Mouse (Mus musculus): ENCODE results near the gene Fam102a.

The Fam102a gene

DNA sequence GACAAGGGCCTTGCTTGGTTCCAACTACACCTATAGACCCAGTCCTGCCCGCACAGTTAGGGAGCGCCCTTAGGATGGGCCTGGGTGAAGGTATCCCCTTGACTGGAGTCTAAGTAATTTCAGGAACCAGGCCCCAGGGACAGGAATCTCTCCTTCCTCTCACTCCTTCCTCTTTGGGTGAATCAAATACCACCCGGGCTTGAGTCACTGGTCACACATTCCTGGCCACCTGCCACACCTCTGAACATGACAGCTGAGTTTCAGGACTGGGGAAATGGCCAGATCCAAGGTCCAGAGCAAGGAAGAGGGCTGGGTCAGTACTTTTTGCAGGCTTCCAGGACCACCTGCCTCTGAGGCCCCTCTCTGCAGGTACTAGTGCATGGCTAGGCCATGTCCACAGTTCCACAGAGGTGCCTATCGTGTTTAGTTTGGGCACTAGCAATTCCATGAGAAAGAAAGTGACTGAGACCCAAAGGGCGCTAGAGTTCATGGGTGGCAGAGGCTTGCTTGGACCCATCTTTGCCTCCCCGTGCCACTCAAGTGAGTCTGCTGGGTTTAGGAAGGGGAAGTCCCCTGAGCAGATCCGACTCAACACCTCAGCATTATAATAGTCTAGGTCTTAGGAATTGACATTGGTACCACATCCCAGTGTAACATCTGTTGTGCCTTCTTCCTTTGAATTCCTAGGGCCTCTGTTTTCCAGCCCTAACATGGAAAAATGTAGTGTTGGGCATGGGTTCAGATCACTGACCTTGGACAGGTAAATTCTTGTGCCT lies 13.0 kb downstream of the Fam102a start:
- peak; percentile 63 for DNase-seq

DNA sequence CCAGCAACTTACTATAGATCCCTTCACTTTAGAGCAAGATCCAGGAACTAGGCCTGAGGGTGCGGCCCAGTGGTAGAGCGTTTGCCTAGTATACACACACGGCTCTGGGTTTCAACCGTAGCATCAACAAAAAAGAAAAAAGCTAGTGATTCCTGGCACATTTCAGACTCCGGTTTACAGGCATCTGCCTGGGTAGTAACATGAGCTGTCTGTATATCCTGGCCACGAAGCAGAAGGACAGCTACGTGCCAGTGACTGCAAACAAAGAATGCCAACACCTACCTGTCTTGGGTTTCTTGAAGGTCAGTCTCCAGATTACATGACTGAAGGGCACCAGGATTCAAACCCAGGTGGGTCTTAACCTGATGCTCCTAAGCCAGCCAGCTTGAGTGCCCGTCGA lies 14.0 kb downstream of the Fam102a start:
- no peak for DNase-seq

DNA sequence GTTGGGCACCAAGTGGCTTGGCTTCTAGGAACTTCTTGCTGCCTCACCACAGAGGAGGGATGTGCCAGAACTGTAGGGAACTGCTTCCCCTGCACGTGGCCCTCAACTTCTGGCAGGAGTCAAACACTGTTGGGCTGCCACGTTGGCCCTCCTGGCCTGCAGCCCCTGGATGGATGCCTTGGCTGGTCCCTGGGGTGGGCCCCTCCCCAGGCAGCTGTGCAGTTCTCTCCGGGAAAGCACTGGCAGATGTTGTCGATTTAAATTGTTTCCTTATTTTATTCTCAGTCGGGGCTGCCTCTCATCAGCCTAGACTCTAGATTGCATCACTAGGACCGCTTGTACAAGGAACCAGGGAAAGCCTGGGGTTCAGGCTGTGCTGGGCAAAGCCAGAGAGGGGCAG lies 14.6 kb downstream of the Fam102a start:
- DNase-seq: no peak

DNA sequence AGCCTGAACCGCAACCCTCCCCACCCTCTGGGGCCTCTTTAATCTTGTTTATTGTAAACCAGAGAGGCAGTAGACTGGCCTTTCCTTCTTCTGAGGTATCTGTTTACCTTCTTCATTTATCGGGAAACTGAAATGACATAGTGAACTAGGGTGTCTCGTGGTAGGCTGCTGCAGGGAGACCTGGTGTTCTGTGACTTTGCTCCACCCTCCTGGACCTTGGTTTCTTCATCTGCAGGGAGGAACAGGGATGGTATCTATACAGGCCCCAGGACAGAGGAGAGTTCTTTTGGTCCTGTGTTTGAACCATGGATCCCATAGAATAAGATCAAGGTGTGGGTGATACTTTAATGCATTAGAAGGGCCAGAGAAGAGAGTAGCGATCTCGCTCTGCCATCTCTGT lies 16.1 kb downstream of the Fam102a start:
- no peak for DNase-seq

DNA sequence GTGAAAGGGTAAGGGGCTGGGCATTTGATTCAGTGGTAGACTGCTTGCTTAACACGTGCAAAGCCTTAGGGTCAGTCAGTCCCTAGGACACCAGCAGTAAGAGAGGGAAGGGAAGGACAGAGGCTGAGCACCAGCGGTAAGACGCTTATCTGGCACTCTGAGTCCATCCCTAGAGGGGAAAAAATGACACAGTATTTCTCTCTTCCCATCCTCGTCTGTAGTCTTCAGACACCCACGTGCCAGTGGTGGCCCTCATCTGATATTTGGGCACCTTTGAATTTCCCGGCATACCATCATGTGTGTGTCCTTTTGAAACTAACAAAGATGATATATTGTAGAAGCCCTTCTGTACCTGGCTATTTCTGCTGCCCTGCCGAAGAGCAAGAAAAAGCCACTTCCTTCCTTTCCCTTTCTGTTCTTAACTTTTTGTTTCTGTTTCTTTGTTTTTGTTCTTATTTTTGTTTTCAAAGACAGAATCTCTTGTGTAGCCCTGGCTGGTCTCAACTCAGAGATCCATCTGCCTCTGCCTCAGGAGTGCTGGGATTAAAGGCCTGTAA lies 18.5 kb downstream of the Fam102a start:
- DNase-seq: no peak

DNA sequence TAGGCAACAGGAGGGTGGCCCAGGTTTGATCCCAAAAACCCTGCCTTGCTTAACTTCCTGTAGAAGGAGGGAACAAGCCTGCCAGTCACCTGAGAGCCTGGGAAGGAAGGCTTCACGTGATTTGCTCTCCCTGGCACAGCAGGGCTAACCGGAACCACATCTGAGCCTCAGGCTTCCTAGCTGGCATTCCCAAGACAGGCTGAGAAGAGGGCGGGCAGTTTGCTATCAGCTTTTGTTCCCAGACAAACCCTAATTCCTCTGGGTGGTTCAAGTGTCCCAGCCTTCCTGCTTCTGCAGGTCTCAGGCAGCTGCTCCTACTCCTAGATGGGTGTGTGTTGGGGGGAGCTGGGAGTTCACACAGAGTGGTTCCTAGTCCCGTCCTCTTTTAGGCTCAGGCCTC lies 20.4 kb downstream of the Fam102a start:
- peak; percentile 31 for DNase-seq

DNA sequence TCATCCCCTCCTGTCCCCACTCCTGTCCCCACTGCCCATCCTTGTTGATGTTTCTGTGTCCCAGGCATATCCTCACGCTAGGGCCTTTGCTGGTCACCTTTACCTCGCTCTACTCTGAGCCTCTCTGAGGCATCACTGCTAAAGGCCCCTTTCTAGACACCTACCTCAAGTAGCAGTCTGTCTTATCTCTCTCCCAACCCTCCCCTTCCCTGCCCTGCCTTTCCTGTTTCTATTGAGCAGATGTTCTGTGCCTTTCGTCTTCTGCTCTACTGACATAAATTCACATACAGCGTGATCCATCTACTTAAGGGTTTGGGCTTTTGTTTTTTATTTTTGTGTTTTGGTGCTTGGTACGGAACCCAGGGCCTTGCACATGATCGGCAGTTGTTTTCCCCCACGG lies 20.9 kb downstream of the Fam102a start:
- DNase-seq: no peak

DNA sequence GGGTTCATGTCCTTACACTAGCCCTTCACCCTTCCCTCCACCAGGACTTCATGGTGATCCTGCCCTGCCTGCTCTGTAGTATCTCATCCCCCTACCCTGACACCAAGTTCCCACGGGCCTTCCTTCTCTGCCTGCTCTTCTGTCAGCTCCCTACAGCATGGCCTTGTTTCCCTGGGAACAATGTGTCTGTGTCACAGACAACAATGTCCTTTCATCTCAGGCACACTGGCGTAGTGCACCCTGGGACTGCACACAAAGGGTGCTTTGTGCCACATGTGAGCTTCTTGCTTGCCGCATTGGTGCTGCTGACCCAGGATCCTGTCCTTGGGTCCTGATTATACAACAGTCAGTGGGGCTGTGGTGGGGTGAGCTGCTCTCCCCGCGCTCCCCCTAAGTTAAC lies 24.4 kb downstream of the Fam102a start:
- no peak for DNase-seq

DNA sequence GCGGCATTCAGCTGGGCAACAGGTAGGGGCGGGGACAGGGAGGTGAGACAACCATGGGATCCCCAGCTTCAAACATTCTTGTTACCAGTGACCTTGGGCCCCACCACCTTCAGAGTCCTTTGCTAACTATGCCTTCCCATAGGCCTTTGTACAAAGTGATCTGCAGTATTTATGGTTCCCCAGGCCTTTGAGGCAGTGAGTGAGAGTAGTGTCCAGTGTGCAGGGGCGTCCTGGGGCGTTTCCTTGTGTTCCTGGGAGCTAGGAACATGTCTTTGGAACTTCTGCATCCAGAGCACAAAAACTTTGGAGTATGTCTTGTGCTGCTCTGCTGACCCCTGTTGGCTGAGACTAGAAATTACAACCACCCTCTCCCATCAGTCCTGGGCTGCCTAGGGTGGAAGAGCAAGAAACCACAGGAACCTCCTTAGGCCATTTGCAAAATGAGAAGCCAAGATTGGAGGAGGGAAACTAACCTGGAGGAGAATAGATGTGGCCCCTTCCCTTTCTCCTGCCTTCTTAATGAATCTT lies 31.5 kb downstream of the Fam102a start:
- DNase-seq: peak; percentile 75

DNA sequence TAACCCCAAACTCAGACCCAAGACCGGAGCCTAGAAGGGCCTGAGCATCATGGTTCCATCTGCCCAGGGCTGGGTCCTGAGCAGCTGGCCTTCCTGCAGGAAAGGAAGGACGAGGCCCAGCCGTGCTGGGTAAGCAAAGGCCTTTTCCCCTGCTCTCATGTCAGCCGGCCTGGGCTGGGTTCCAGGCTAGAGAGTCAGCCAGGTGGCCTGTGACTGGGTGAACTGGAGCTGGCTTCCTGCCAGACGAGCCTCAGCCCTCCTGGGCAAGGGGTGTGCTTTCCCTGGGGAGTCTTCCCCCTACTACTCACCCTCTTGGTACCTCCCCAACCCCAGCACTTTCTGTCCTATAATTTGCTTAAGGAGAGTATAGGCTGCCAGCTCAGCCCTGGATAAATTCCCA lies 33.0 kb downstream of the Fam102a start:
- DNase-seq: no peak

DNA sequence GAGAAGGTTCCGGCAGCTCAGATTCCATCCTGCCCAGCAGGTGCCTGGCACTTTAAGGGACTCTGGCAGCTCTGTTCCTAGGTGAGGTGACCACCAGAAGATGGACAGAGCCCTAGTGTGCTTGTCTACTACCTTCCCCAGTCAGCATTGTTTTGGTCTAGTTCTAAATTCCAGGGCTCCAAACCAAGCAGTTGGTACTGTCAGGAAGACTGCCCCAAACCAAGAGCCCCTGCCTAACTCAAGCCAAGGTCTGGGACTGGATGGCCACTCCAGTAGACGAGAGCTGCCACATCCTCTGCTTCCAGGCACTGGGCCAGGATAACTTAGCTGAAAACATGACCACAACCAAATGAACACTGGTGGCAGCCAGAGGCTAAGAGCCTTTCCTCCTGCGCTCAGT lies 33.8 kb downstream of the Fam102a start:
- DNase-seq: no peak

DNA sequence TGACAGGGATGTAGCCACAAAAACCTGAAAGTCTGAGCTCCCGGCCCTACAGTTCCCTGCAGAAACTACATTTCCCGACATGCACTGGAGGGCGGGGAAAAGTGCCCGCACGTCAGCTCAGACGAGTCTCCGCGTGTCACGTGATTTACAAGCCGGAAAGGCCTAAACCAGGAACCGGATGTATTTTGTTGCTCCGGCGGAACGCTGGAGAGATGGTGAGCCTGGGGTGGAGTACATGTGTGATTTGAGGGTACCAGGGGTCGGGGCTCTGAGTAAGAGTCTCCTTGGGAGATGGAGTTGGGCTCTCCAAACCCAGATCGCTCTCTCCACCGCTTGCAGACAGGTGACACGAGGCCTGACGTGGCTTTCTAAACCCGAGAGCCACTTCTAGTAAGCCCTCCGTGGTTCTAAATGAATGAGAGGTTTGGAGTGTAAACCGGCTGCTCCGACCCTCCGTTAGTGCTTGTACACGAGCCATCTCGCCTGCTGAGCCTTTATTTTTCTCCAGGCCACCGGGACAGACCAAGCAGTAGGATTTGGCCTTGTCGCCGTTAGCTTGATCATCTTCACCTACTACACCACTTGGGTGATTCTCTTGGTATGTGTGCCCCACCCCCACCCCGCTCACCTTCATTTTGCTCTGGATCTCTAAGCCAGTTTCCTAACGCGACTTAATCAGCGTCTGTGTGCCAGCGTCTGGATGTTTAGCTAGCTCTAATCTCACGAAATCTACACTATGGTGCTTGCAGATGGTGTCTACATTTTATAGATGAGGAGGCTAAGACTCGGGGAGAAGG lies 35.8 kb downstream of the Fam102a start, which contains the start of gene Dpm2:
TSS of gene Dpm2 (plus strand) at position 161 of the 797 bp plus-strand sequence.
- DNase-seq: peak; percentile 90

DNA sequence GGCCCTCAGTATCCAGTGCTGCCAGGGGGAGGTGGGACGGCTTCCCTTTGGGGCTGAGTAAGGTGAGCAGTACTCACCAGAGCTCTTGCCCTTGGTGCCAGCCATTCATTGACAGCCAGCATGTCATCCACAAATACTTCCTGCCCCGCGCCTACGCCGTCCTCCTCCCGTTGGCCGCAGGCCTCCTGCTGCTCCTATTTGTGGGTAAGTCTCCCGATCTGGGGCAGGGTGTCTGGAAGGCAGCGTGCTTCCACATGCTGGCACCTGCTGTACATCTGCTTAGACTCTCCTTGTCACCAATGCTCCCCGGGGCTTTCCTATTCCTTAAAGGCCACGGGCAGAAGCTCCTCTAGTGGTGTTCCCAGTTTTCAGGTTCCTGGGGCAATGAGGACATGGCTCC lies 37.1 kb downstream of the Fam102a start:
- no peak for DNase-seq

DNA sequence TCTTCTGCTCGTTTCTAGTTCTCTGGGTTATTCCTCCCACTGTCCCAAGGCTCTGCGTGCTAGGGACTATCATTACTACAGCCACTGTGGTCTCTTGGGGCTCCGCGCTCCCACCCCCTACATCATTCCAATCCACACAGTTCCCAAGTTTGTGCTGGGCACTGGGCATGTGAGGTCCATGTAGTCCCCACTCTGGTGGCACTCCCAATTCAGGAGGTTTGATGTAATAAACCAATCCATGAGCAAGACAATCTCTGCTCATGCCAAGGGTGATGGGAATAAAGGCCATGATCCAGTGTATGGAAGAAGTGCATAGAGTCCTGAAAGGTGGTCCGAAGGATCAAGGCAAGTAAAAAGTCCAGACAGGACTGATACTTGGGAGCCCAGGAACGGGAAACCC lies 39.4 kb downstream of the Fam102a start, which contains the start of gene Pip5kl1:
TSS of gene Pip5kl1 (plus strand) at position 301 of the 400 bp plus-strand sequence.
- DNase-seq: no peak

DNA sequence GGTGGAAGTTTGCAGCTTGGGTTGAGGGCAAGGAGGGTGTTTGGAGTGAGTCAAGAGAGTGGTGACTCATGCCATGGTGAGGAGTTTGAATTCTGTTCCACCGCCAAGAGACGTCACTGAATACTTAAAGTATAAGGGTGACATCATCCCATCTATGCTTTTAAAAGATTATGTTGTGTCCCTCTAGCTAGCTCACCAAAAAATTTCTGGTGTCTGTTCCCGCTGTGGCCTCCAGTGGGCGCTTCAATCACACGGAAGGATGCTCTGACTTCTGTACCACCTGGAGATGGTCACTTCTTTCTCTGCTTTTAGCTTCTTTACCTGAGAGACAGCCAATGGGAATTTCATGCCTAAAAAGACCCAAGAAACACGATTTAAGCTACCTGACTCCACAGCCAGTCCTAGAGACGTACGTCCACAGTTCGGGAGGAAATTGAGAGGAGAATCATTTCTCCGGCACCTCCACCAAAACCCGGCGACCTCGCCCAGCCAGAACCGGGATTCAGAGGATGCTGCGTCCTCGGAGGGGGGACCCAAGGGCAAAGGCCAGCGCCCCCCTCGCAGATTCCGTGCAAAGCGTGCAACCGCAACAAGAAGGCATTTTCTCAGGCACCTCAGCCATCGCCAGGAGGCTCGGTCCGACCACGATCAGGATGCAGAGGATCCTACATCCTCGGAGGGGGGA lies 39.9 kb downstream of the Fam102a start:
- DNase-seq: peak; percentile 59

DNA sequence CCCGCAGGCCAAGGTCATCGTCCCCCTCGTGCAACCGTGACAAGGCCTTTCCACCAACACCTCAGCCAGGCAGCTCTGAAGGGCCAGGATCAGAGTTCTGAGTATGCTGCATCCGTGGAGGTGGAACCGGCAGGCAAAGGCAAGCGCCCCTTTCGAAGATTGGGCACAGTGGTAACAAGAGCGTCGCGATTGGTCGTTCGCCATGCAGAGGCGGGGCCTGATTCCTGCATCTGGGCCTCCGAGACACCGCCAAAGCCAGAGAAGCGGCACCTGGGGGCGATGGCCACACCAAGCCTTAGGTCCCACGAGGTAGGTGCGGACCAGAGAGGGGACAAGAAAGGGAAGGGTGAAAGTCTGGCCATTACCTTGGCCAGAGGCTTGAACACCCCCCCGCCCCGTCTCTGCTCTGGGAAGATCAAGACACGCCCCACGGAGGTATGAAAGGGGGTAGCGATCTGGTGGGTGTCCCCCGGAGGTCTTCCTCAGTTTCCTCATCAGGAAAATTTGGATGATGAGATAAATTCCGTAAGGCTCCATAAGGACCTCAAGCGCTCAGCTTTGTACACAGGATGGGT lies 40.5 kb downstream of the Fam102a start, which contains the start of gene 9430097D07Rik:
TSS of gene 9430097D07Rik (minus strand) at position 99 of the 575 bp plus-strand sequence.
- no peak for DNase-seq

DNA sequence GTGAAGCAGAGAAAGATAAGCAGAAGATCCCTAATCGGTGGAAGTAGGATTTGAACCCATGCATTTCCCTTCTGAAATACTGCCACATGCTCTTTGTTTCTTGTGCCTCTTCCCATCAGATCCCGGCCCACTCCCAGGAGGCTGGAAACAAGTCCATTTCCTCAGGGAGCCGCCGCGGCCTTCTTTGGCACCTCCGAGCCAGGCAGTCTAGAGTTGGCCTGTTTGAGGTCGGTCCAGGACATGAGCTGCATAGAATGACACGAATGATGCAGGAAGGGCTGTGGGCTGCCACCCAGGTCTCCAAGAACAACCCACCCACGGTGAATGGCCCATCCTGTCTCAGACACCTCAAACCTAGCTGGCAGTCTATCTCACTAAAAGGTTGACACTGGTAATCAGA lies 41.4 kb downstream of the Fam102a start:
- DNase-seq: no peak

DNA sequence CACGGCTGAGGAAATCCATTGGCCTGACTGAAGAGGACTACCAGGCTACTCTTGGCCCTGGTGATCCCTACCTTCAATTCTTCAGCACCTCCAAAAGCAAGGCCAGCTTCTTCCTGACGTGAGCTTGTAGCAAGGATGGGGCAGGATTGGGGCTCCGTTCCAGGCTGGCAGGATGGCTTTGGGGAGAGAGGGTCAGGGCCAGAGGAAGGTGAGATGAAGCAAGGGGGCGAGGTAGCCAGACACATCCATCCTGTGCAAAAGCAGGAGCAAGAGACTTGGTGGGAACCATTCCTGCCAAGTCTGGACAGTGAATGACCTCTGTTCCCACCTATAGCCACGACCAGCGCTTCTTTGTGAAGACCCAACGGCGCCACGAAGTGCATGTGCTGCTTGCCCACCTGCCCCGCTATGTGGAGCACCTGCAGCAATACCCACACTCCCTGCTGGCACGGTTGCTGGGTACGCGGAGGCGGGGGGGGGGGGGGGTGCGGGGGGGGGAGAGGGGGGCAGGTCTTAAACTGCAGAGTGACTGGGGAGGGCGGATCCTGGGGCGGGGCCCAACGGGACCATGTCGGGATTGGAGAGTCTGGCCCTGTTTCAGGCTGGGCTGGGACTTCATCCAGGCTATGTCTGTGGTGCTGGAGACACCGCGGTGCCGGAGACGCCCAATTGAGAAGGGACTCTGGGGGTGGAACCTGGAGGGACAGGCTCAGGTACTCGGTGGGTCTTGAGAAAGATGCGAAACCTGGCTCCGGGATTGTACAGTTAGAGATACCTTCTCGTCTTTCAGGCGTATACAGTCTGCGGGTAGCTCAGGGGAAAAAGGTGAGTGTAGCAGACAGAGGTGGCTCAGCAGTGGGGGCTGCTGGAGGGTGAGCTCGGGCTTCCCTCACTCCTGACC lies 43.3 kb downstream of the Fam102a start:
- peak; percentile 50 for DNase-seq

DNA sequence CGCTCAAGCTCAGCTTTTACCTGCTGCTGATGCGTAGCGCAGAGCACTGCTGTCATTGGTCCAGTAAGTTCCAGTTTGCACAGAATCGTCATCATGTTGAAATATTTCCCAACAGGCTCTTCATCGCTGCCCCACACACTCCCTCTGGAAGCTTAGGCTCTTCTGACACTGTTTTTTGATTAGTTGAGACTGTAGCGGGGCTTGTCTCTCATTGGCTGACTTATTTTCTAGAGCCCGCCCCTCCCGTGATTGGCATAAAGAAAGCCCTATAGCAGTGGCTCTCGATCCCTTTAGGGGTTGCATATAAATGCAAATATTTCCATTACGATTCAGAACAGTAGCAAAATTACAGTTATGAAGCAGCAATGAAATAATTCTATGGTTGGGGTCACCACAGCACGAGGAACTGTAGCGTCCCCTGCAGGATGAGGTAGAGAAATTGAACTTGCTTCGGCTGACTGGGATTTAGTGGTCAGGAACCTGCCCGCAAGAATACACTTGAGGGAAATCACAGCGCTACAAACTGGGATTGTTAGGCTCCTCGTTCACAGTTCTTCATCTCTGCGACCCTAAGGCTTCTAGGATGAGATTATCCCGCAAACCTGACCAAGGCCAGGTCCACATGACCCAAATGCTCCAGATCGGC lies 46.4 kb downstream of the Fam102a start:
- DNase-seq: peak; percentile 32
